Mouse (Mus musculus) thymus, adult 2 months (tissue): ENCODE data around the gene Prkcb. TPM values are rescaled to one million over a fixed set of nuclear protein-coding genes. Genes with fewer than 3 reads are reported as not detected.

Experiments
- DNase-seq: peaks from one replicate; pipeline ENCODE4 v3.0.0; 2021
- H3K27ac ChIP-seq: fragments of 200-500 bp; 2 replicates; pipeline ENCODE4 v1.5.1; 2012; ENCODE audit warnings: low read length, control low read depth; ENCODE audit not compliant: control insufficient read depth, insufficient read depth
- H3K27me3 ChIP-seq: fragments of 200-500 bp; 2 replicates; pipeline ENCODE4 v1.6.1; 2012; ENCODE audit warnings: mild to moderate bottlenecking, low read length, moderate library complexity, mixed read lengths; ENCODE audit not compliant: control insufficient read depth, insufficient read depth
- H3K36me3 ChIP-seq: fragments of 200-500 bp; 2 replicates; pipeline ENCODE4 v1.6.1; 2012; ENCODE audit warnings: mild to moderate bottlenecking, low read length, moderate library complexity; ENCODE audit not compliant: control insufficient read depth, insufficient read depth
- H3K4me1 ChIP-seq: fragments of 200-500 bp; replicated peaks from 2 replicates; pipeline ENCODE4 v1.6.1; 2012; ENCODE audit warnings: low read length; ENCODE audit not compliant: control insufficient read depth, insufficient read depth
- H3K4me3 ChIP-seq: fragments of 200-500 bp; 2 replicates; pipeline ENCODE4 v1.5.1; 2012; ENCODE audit warnings: mild to moderate bottlenecking, low read length, control low read depth, moderate library complexity; ENCODE audit not compliant: control insufficient read depth, insufficient read depth
- CTCF ChIP-seq: fragments of 200-500 bp; IDR thresholded peaks from 2 replicates; pipeline ENCODE4 v1.5.1; 2012; ENCODE audit warnings: mild to moderate bottlenecking, control low read depth, low read length, moderate library complexity, borderline replicate concordance; ENCODE audit not compliant: control insufficient read depth, poor library complexity, insufficient read depth; ENCODE audit errors: extremely low read depth
- POLR2A ChIP-seq: fragments of 200-500 bp; IDR thresholded peaks from 2 replicates; pipeline ENCODE4 v1.6.1; 2012; ENCODE audit warnings: mild to moderate bottlenecking, low read length, control low read depth, moderate library complexity; ENCODE audit not compliant: control insufficient read depth, poor library complexity, insufficient read depth; ENCODE audit errors: extremely low read depth
- WGBS: fragments of 180-500 bp; shearing (Covaris S2); methylation state at CpG from one replicate; pipeline ENCODE4 v1.1.7; 2018; 5-methylcytosine and 5-hydroxymethylcytosine counted together
- polyA plus RNA-seq: library from polyadenylated mRNA; depleted of rRNA; stranded (reverse); fragments of >200 nt; gene quantifications from 2 replicates; pipeline ENCODE4 v1.2.3, GENCODE M21; 2012

The Prkcb gene
- polyA plus RNA-seq, 1 experiment, result 247 TPM

- TF ChIP-seq POLR2A (no peak), CTCF (no peak)
- Histone ChIP-seq H3K36me3 (0 out of 2 replicates have a peak, but pooled peaks cover 3% of the 10 kb centered on the region), H3K4me1 (peaks cover 23% of the 10 kb centered on the region), H3K4me3 (no peak overlapping the region), H3K27ac (no peak overlapping the region), H3K27me3 (no peaks in the 10 kb centered on the region)
- DNase-seq, result no peak
- 96% methylated on average over 10 of the region's 10 CpGs for WGBS
Measured at GRCm38 (mm10) chr7:122380336-122381130, 92.0 kb downstream of the Prkcb start.

DNA sequence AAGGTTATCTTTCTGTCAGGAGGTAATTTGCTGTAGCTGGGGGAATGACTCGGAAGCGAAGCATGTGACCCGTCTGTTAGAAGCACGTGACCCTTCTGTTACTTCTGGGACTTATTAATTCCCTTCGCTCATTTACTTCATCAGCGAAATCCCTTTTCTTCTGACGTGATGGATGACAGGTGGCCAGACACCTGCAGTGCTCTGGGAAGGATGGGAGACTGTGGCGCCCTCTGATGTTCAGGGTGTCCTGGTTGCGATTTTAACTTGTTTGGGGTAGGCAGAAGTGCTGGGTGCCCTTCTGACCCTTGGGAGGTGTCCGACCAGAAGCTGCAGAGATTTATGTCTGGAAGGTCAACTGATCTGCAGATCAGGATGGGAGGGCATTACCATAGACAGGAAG is 93.0 kb downstream of the Prkcb start:
- H3K4me3 ChIP-seq, result no peak overlapping the region
- H3K27me3 ChIP-seq, result no peaks in the 10 kb centered on the region
- 0 out of 2 replicates have a peak, but pooled peaks have one; percentile 18 for TF ChIP-seq CTCF
- TF ChIP-seq POLR2A, result no peak
- 75% methylated on average over 10 of the region's 10 CpGs for WGBS
- peaks cover 27% of the 10 kb centered on the region for H3K4me1 ChIP-seq
- H3K27ac ChIP-seq, result no peak overlapping the region
- no peak for DNase-seq
- H3K36me3 ChIP-seq, result 0 out of 2 replicates have a peak, but pooled peaks cover 3% of the 10 kb centered on the region

GRCm38 (mm10) chr7:122383260-122383659 is 94.7 kb downstream of the Prkcb start:
- H3K4me3 ChIP-seq, result no peak overlapping the region
- DNase-seq, result no peak
- H3K36me3 ChIP-seq, result 0 out of 2 replicates have a peak, but pooled peaks cover 3% of the 10 kb centered on the region
- H3K27ac ChIP-seq, result no peak overlapping the region
- no peak for TF ChIP-seq CTCF
- no peak for TF ChIP-seq POLR2A
- WGBS, result 85% methylated on average over 2 of the region's 2 CpGs
- peaks cover 40% of the 10 kb centered on the region for H3K4me1 ChIP-seq
- no peaks in the 10 kb centered on the region for H3K27me3 ChIP-seq

DNA sequence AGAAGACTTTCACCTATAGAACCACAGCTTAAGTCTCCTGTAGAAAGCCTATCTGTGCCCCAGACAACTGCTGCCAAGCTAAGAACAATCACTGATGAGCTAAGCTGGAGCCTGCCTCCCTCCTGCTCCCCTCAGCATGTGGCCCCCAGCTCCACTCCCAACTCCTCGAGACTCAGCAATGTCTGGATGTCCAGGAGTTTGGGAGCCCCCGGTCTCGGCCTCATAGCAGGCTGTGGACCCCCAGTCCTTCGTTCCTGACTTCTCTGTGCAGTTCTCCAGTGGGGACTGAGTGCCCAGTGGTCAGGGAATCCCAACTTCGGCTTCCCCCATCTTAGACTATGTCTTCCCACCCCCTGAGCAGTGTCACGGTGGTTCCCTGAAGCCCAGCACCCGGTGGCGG is 96.3 kb downstream of the Prkcb start:
- H3K27me3 ChIP-seq, result no peaks in the 10 kb centered on the region
- WGBS, result 98% methylated on average over 8 of the region's 8 CpGs
- no peak for DNase-seq
- H3K4me3 ChIP-seq, result no peak overlapping the region
- H3K36me3 ChIP-seq, result 0 out of 2 replicates have a peak, but pooled peaks cover 3% of the 10 kb centered on the region
- TF ChIP-seq CTCF (no peak), POLR2A (no peak)
- no peak overlapping the region for H3K27ac ChIP-seq
- peaks cover 46% of the 10 kb centered on the region for H3K4me1 ChIP-seq

- H3K27me3 ChIP-seq, result no peaks in the 10 kb centered on the region
- H3K4me1 ChIP-seq, result peaks cover 49% of the 10 kb centered on the region
- H3K4me3 ChIP-seq, result no peak overlapping the region
- DNase-seq, result no peak
- WGBS, result 97% methylated on average over 1 of the region's 1 CpGs
- H3K36me3 ChIP-seq, result 0 out of 2 replicates have a peak, but pooled peaks cover 3% of the 10 kb centered on the region
- TF ChIP-seq POLR2A (no peak), CTCF (no peak)
- H3K27ac ChIP-seq, result no peak overlapping the region
Measured at GRCm38 (mm10) chr7:122386567-122386966, 98.0 kb downstream of the Prkcb start.

GRCm38 (mm10) chr7:122387896-122388295 is 99.3 kb downstream of the Prkcb start:
- DNase-seq, result peak; percentile 67
- WGBS, result 0% methylated on average over 4 of the region's 4 CpGs
- no peak for TF ChIP-seq CTCF
- TF ChIP-seq POLR2A, result 0 out of 2 replicates have a peak, but pooled peaks have one; percentile 20
- Histone ChIP-seq H3K36me3 (0 out of 2 replicates have a peak, but pooled peaks cover 3% of the 10 kb centered on the region), H3K4me3 (no peak overlapping the region), H3K27me3 (no peaks in the 10 kb centered on the region), H3K4me1 (peaks cover 52% of the 10 kb centered on the region), H3K27ac (peak overlapping the region; percentile 71)
